9 mouse cellular contexts compared by ENCODE assay signal in genomic region chr2:39224621-39225020, GRCm38 (mm10). TPM values are rescaled to one million over a fixed set of nuclear protein-coding genes. Genes with fewer than 3 reads are reported as not detected.
DNase-seq lines count a peak whose midpoint lies in the region; ATAC-seq and TF ChIP-seq lines count a peak whose summit lies in the region.
"Had no signal": no experiment of that assay in that cellular context is flagged by ENCODE, and none has a peak within 500 bp of the region (broad histone marks: within the 10 kb centered on the region; RNA-seq: fewer than 3 reads in every experiment).

No protein-coding gene starts in this region.

- TF ChIP-seq CTCF in kidney, postnatal 0 days (IDR thresholded peaks at IDR 0.05; ENCODE audit: low read depth), result peak; percentile 26; the same call in 1 of the 2 replicates

- no peak overlapping the region for H3K9ac ChIP-seq in kidney, postnatal 0 days (ENCODE audit: low read depth, low read length)
- no peak overlapping the region for H3K9ac ChIP-seq in intestine, embryonic 15.5 days
- H3K9ac ChIP-seq in neural tube, embryonic 12.5 days, result 0 out of 2 replicates have a peak overlapping the region, but pooled peaks have one; percentile 13

- H3K36me3 ChIP-seq in kidney, postnatal 0 days (ENCODE audit: insufficient read depth, low read length), result no peaks in the 10 kb centered on the region
- H3K36me3 ChIP-seq in intestine, embryonic 15.5 days, result no peaks in the 10 kb centered on the region
- no peaks in the 10 kb centered on the region for H3K36me3 ChIP-seq in neural tube, embryonic 12.5 days

- no peak for DNase-seq in kidney, postnatal 0 days (ENCODE audit: low spot score)
- no peak for DNase-seq in kidney, adult 18-20 months
- peak; percentile 21 for DNase-seq in c-Kit-positive CD71-positive TER-119-positive erythroid progenitor cells, embryonic 14.5 days (ENCODE audit: low spot score)
- DNase-seq in layer of hippocampus, adult 8-10 months (ENCODE audit: low spot score in 2 of 2), result no peak
- DNase-seq in ovary, postnatal 36 days (ENCODE audit: low spot score), result no peak
- DNase-seq: gastrocnemius, postnatal 36 days had no signal

- H3K27me3 ChIP-seq in kidney, postnatal 0 days (ENCODE audit: insufficient read depth, low read length), result no peaks in the 10 kb centered on the region
- H3K27me3 ChIP-seq in intestine, embryonic 15.5 days (replicated peaks), result no peaks in the 10 kb centered on the region
- H3K27me3 ChIP-seq in neural tube, embryonic 12.5 days (replicated peaks), result no peaks in the 10 kb centered on the region

- no peak overlapping the region for H3K27ac ChIP-seq in kidney, postnatal 0 days
- no peak overlapping the region for H3K27ac ChIP-seq in intestine, embryonic 15.5 days
- no peak overlapping the region for H3K27ac ChIP-seq in neural tube, embryonic 12.5 days

- peak overlapping the region; percentile 66 for H3K4me2 ChIP-seq in kidney, postnatal 0 days (ENCODE audit: low read length)
- H3K4me2 ChIP-seq in intestine, embryonic 15.5 days (replicated peaks), result peak overlapping the region; percentile 60
- peak overlapping the region; percentile 71 for H3K4me2 ChIP-seq in neural tube, embryonic 12.5 days (replicated peaks)

- peak overlapping the region; percentile 88 for H3K4me3 ChIP-seq in kidney, postnatal 0 days (replicated peaks; ENCODE audit: low read depth, low read length)
- peak overlapping the region; percentile 81 for H3K4me3 ChIP-seq in intestine, embryonic 15.5 days (replicated peaks)
- no peak overlapping the region for H3K4me3 ChIP-seq in neural tube, embryonic 12.5 days

- 0 out of 2 replicates have a peak, but pooled peaks cover 5% of the 10 kb centered on the region for H3K4me1 ChIP-seq in kidney, postnatal 0 days (replicated peaks; ENCODE audit: insufficient read depth, low read length)
- H3K4me1 ChIP-seq in intestine, embryonic 15.5 days (replicated peaks), result peaks cover 5% of the 10 kb centered on the region; the same call in 1 of the 2 replicates
- H3K4me1 ChIP-seq in neural tube, embryonic 12.5 days, result peaks cover 14% of the 10 kb centered on the region

- H3K9me3 ChIP-seq in kidney, postnatal 0 days (replicated peaks; ENCODE audit: low read length), result no peaks in the 10 kb centered on the region
- H3K9me3 ChIP-seq in intestine, embryonic 15.5 days, result no peaks in the 10 kb centered on the region
- no peaks in the 10 kb centered on the region for H3K9me3 ChIP-seq in neural tube, embryonic 12.5 days

- no peak for ATAC-seq in kidney, postnatal 0 days (replicated peaks; ENCODE audit: low FRiP score, low read depth)
- ATAC-seq in intestine, embryonic 15.5 days, result no peak
- ATAC-seq in neural tube, embryonic 12.5 days (ENCODE audit: low FRiP score, low read depth), result no peak
- ATAC-seq in activated CD4-positive, CD25-positive, alpha-beta regulatory T cell, adult 4 months, result no peak

RNA-seq across cellular contexts. Expression of gene Ppp6c, which starts 1.6 kb away (rescaled TPM):
- polyA plus RNA-seq in kidney, postnatal 0 days (2015; fragmentation: Nextera tagmentation; extraction: Ambion mirVana), result 76.8 and 81.1 TPM in 2 replicates
- 67.1 and 75.5 TPM in 2 replicates for polyA plus RNA-seq in intestine, embryonic 15.5 days (2015; fragmentation: Nextera tagmentation; extraction: Ambion mirVana)
- 72.0 and 81.1 TPM in 2 replicates for polyA plus RNA-seq in neural tube, embryonic 12.5 days (2016; fragmentation: Nextera tagmentation; extraction: Ambion mirVana)
- 10 to 100 TPM; 58.4 to 74.2 (median 63.1) TPM for total RNA-seq in layer of hippocampus, adult 8-10 months (2022)
- polyA plus RNA-seq in activated CD4-positive, CD25-positive, alpha-beta regulatory T cell, adult 4 months (2017; shearing (Covaris generic)), result 100 to 1,000 TPM; 130 to 146 TPM

RNA-seq across cellular contexts. Expression of gene Scai, which starts 34.1 kb away (rescaled TPM):
- 5.4 and 6.7 TPM in 2 replicates for polyA plus RNA-seq in kidney, postnatal 0 days (2015; fragmentation: Nextera tagmentation; extraction: Ambion mirVana)
- 6.2 and 6.7 TPM in 2 replicates for polyA plus RNA-seq in intestine, embryonic 15.5 days (2015; fragmentation: Nextera tagmentation; extraction: Ambion mirVana)
- polyA plus RNA-seq in neural tube, embryonic 12.5 days (2016; fragmentation: Nextera tagmentation; extraction: Ambion mirVana), result 16.5 and 16.8 TPM in 2 replicates
- 10 to 100 TPM; 50.6 to 68.0 (median 56.8) TPM for total RNA-seq in layer of hippocampus, adult 8-10 months (2022)
- 10 to 100 TPM in 1 of 2 experiments, 1 to 10 TPM in 1; 10.0 to 15.0 TPM for polyA plus RNA-seq in activated CD4-positive, CD25-positive, alpha-beta regulatory T cell, adult 4 months (2017; shearing (Covaris generic))
